Mouse (Mus musculus) layer of hippocampus, postnatal 10 days (tissue): ENCODE results near the gene Psma3. TPM values are rescaled to one million over a fixed set of nuclear protein-coding genes. Genes with fewer than 3 reads are reported as not detected.

Source experiments
- DNase-seq, 2 experiments: peaks; one replicate each; pipeline ENCODE4 v3.0.0; 2021; ENCODE audit warnings: low spot score in 2 of 2
- long read RNA-seq: library from polyadenylated mRNA; stranded (forward); transcript quantifications from one replicate; pipeline ENCODE4 v2.0.0, GENCODE M21; 2023
- total RNA-seq, 2 experiments: library from RNA; stranded (reverse); gene quantifications; 2 replicates each; pipeline ENCODE4 v1.2.3; 2021

Gene Psma3
- 100 to 1,000 TPM; 218 to 287 TPM for total RNA-seq
- long read RNA-seq, transcript Psma3-201 (11 exons, 875 nt) = minor isoform, 28 of 439 reads
- long read RNA-seq, transcript Psma3-206 (11 exons, 1,394 nt) = minor isoform, 14 of 439 reads
- long read RNA-seq, transcript Psma3-203 (10 exons, 1,027 nt) = minor isoform, 7 of 439 reads
- long read RNA-seq, transcript Psma3-202 (11 exons, 2,846 nt) = major isoform, 285 of 439 reads
- long read RNA-seq, partial matches to known transcripts = 6 of 439 reads
- long read RNA-seq, other reads (novel, unspliced or antisense) = 98 of 439 reads

GRCm38 (mm10) chr12:70974441-70975266, at the start of gene Psma3:
Gene Psma3, plus strand, starts transcription at chr12:70974621.
- peak; percentile 83 to 88 for DNase-seq

- DNase-seq = no peak
These were observed 44.6 kb upstream of the Psma3 start for GRCm38 (mm10) chr12:70929781-70930180.

GRCm38 (mm10) chr12:70937150-70937549, 37.3 kb upstream of the Psma3 start:
- peak in 1 of 2 experiments; percentile 32 for DNase-seq

- peak; percentile 91 to 96 for DNase-seq
These were observed 36.6 kb upstream of the Psma3 start, which contains the start of gene Actr10 for GRCm38 (mm10) chr12:70937571-70938384. Gene Actr10, plus strand, starts transcription at chr12:70937857.

- no peak for DNase-seq
These were observed 33.6 kb upstream of the Psma3 start for GRCm38 (mm10) chr12:70940806-70941205.

GRCm38 (mm10) chr12:70944181-70944580, 30.2 kb upstream of the Psma3 start:
- no peak for DNase-seq

- DNase-seq = no peak
These were observed 27.7 kb upstream of the Psma3 start for GRCm38 (mm10) chr12:70946585-70947256.

- DNase-seq = no peak
These were observed 15.8 kb upstream of the Psma3 start for GRCm38 (mm10) chr12:70958640-70959039.

- DNase-seq = peak in 1 of 2 experiments; percentile 17
These were observed 6.8 kb upstream of the Psma3 start for GRCm38 (mm10) chr12:70967581-70967980.

GRCm38 (mm10) chr12:70968141-70968790, 6.2 kb upstream of the Psma3 start:
- peak; percentile 78 to 85 for DNase-seq

GRCm38 (mm10) chr12:70968791-70969307, 5.6 kb upstream of the Psma3 start:
- DNase-seq = peak; percentile 91

GRCm38 (mm10) chr12:70969485-70970184, 4.8 kb upstream of the Psma3 start:
- peak; percentile 34 to 64 for DNase-seq

GRCm38 (mm10) chr12:70973831-70974230, 590 bp upstream of the Psma3 start:
- no peak for DNase-seq

GRCm38 (mm10) chr12:70975406-70975805, 985 bp downstream of the Psma3 start:
- peak in 1 of 2 experiments; percentile 18 for DNase-seq

GRCm38 (mm10) chr12:70975891-70976290, 1.5 kb downstream of the Psma3 start:
- DNase-seq = no peak

- DNase-seq = no peak
These were observed 3.9 kb downstream of the Psma3 start for GRCm38 (mm10) chr12:70978345-70978744.

- no peak for DNase-seq
These were observed 10.6 kb downstream of the Psma3 start for GRCm38 (mm10) chr12:70984855-70985550.

GRCm38 (mm10) chr12:70997225-70997624, 22.8 kb downstream of the Psma3 start:
- no peak for DNase-seq

- no peak for DNase-seq
These were observed 25.0 kb downstream of the Psma3 start for GRCm38 (mm10) chr12:70999423-70999903.
